Mouse (Mus musculus): ENCODE measurements around the gene Gm39566. TPM values are rescaled to one million over a fixed set of nuclear protein-coding genes. Genes with fewer than 3 reads are reported as not detected.

The Gm39566 gene
- total and polyA plus RNA-seq, 3 experiments: 0.04 TPM; not detected in 2

DNA sequence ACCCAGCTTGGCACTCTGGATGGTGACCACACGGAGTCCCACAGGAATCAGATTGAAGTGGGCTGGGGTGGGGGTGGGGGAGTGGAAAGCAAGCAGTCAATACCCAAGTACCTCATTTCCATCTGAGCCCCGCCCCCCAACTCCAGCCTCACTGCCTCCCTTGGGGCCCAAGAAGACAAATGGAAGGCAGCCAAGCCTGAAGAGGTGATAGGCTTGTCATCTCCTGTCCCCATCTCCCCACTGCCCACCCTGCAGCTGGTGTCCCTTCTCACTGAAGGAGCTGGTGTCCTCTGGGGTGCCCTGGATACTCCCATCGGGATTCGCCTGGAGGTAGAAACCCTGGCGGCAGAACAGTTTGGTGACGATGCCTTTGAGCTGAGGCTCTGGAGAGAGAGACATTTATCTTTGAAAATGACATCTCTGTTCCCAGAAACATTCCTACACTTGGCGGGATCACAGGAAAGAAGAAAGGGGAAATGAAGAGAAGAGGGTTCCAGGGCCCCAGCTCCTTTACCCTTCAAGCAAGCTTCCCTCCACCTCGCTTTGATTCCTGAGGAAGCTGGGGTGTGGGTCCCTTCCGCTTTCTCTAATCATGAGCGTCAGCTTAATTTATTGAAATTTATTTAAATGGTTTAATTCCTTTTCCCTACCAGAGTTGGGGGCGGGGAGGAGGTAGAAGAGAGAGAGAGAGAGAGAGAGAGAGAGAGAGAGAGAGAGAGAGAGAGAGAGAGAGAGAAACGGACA is 15.5 kb downstream of the Gm39566 start:
- peaks cover 8 to 20% of the 10 kb centered on the region in 2 experiments for H3K4me1 ChIP-seq (ENCODE audit: control insufficient read depth in 1 of 2, insufficient read depth in 2 of 2, low read length in 2 of 2)
- H3K4me3 ChIP-seq (ENCODE audit: control insufficient read depth in 1 of 2, insufficient read depth in 1 of 2, low read depth in 2 of 2, low read length in 2 of 2): peak overlapping the region; percentile 58 to 89
- H3K9ac ChIP-seq (ENCODE audit: control insufficient read depth, low read depth, low read length, poor library complexity, severe bottlenecking): peak overlapping the region; percentile 77
- no peaks in the 10 kb centered on the region for H3K27me3 ChIP-seq (ENCODE audit: control insufficient read depth in 1 of 2, insufficient read depth in 2 of 2, low read length in 2 of 2)
- no peaks in the 10 kb centered on the region for H3K9me3 ChIP-seq (replicated peaks; ENCODE audit: insufficient read depth, low read length)
- peaks cover 0 to 11% of the 10 kb centered on the region in 2 experiments; a peak in 2 of 4 replicates for H3K36me3 ChIP-seq (ENCODE audit: control insufficient read depth in 1 of 2, insufficient read depth in 2 of 2, low read length in 2 of 2)
- peak; percentile 92 for DNase-seq (ENCODE audit: low read depth, low spot score)
- H3K79me2 ChIP-seq (ENCODE audit: control insufficient read depth, insufficient read depth, low read length, poor library complexity): peaks cover 8% of the 10 kb centered on the region; the same call in 1 of the 2 replicates
- TF ChIP-seq EP300 (IDR thresholded peaks at IDR 0.05; ENCODE audit: low read depth in 1 of 2, low read length in 2 of 2): peak; percentile 44; a peak in 3 of 4 replicates
- TF ChIP-seq BHLHE40 (IDR thresholded peaks at IDR 0.05; ENCODE audit: borderline replicate concordance, low read depth, low read length): no peak; the same call in 1 of the 2 replicates
- no peak for TF ChIP-seq RAD21 (IDR thresholded peaks at IDR 0.05; ENCODE audit: low read depth, low read length)
- TF ChIP-seq POLR2AphosphoS5 (IDR thresholded peaks at IDR 0.05; ENCODE audit: borderline replicate concordance, low read depth, low read length): no peak
- TF ChIP-seq RCOR1 (IDR thresholded peaks at IDR 0.05; ENCODE audit: low read depth, low read length): no peak
- TF ChIP-seq SIN3A (IDR thresholded peaks at IDR 0.05; ENCODE audit: low read length): peak; percentile 15; the same call in 1 of the 2 replicates
- peak; percentile 57; the same call in 1 of the 2 replicates for TF ChIP-seq ETS1 (IDR thresholded peaks at IDR 0.05; ENCODE audit: low read depth, low read length)
- peak; percentile 62 for TF ChIP-seq TCF12 (IDR thresholded peaks at IDR 0.05; ENCODE audit: low read depth, low read length)
- no peak; the same call in 1 of the 2 replicates for TF ChIP-seq GATA1 (IDR thresholded peaks at IDR 0.05; ENCODE audit: low read depth, low read length)
- TF ChIP-seq ZNF384 (IDR thresholded peaks at IDR 0.05; ENCODE audit: low read depth, low read length): no peak
- TF ChIP-seq CTCF (IDR thresholded peaks at IDR 0.05 in 2 of 3, conservative IDR thresholded peaks at IDR 0.05 in 1 of 3; ENCODE audit: control insufficient read depth in 1 of 3, insufficient read depth in 1 of 3, low read depth in 2 of 3, low read length in 3 of 3, poor library complexity in 1 of 3, severe bottlenecking in 1 of 3): no peak
- no peak for TF ChIP-seq MYB (IDR thresholded peaks at IDR 0.05; ENCODE audit: low read depth, low read length)
- no peak; the same call in 1 of the 2 replicates for TF ChIP-seq HCFC1 (IDR thresholded peaks at IDR 0.05; ENCODE audit: low read depth, low read length)
- TF ChIP-seq MEF2A (IDR thresholded peaks at IDR 0.05; ENCODE audit: extremely low read depth, insufficient replicate concordance, low read depth, low read length, poor library complexity, severe bottlenecking): no peak
- TF ChIP-seq MAZ (IDR thresholded peaks at IDR 0.05; ENCODE audit: low read depth, low read length): peak; percentile 61; the same call in 1 of the 2 replicates
- TF ChIP-seq JUND (IDR thresholded peaks at IDR 0.05; ENCODE audit: low read depth, low read length): 0 out of 2 replicates have a peak, but pooled peaks have one; percentile 83
- no peak; the same call in none of the 2 replicates for TF ChIP-seq NELFE (IDR thresholded peaks at IDR 0.05; ENCODE audit: low read depth, low read length)
- peak; percentile 66 for TF ChIP-seq ELF1 (IDR thresholded peaks at IDR 0.05; ENCODE audit: low read depth, low read length)
- TF ChIP-seq CHD2 (IDR thresholded peaks at IDR 0.05; ENCODE audit: low read length): peak; percentile 51
- TF ChIP-seq NRF1 (IDR thresholded peaks at IDR 0.05; ENCODE audit: insufficient read depth, low read depth, low read length, poor library complexity, severe bottlenecking): no peak
- 0 out of 2 replicates have a peak, but pooled peaks have one; percentile 24 for TF ChIP-seq TBP (IDR thresholded peaks at IDR 0.05; ENCODE audit: low read depth, low read length)
- TF ChIP-seq KAT2A (conservative IDR thresholded peaks at IDR 0.05; ENCODE audit: low read depth, low read length): no peak
- TF ChIP-seq USF1 (IDR thresholded peaks at IDR 0.05; ENCODE audit: low read depth, low read length): no peak
- TF ChIP-seq ZKSCAN1 (IDR thresholded peaks at IDR 0.05; ENCODE audit: low read depth, low read length): no peak
- no peak for TF ChIP-seq CHD1 (IDR thresholded peaks at IDR 0.05; ENCODE audit: low read depth, low read length)
- 0 out of 2 replicates have a peak, but pooled peaks have one; percentile 50 for TF ChIP-seq MXI1 (IDR thresholded peaks at IDR 0.05; ENCODE audit: low read depth, low read length)
- peak overlapping the region; percentile 74 for H3K27ac ChIP-seq (ENCODE audit: control insufficient read depth, low read depth, low read length)

Data from MEL (cell line).